Mouse (Mus musculus) neural tube, embryonic 11.5 days (tissue): ENCODE data around the gene Cinp. TPM values are rescaled to one million over a fixed set of nuclear protein-coding genes. Genes with fewer than 3 reads are reported as not detected.

Experiments used
- ATAC-seq: fragments of 200-750 bp; cut with Nextera tagmentation; 2 replicates; pipeline ENCODE4 v1.8.0; 2017; ENCODE audit warnings: moderate number of reproducible peaks, mild to moderate bottlenecking, moderate TSS enrichment, moderate library complexity; ENCODE audit not compliant: insufficient read depth, low FRiP score, low TSS enrichment
- DNase-seq: peaks from one replicate; pipeline ENCODE4 v3.0.0-alpha.2; 2015; ENCODE audit warnings: low spot score
- H3K27ac ChIP-seq: fragments of 300-500 bp; sonication (generic); 2 replicates; pipeline ENCODE4 v1.5.1; 2014; ENCODE audit warnings: low read depth, mild to moderate bottlenecking, low read length
- H3K27me3 ChIP-seq: fragments of 300-500 bp; sonication (generic); 2 replicates; pipeline ENCODE4 v1.6.1; 2014; ENCODE audit warnings: mild to moderate bottlenecking, low read length, mixed read lengths; ENCODE audit not compliant: control insufficient read depth, insufficient read depth
- H3K36me3 ChIP-seq: fragments of 300-500 bp; sonication (generic); 2 replicates; pipeline ENCODE4 v1.6.1; 2014; ENCODE audit warnings: mild to moderate bottlenecking, low read length, moderate library complexity, mixed read lengths; ENCODE audit not compliant: control insufficient read depth, insufficient read depth
- H3K4me1 ChIP-seq: fragments of 300-500 bp; sonication (generic); 2 replicates; pipeline ENCODE4 v1.6.1; 2014; ENCODE audit warnings: low read length, mixed read lengths; ENCODE audit not compliant: control insufficient read depth, insufficient read depth
- H3K4me2 ChIP-seq: fragments of 300-500 bp; sonication (generic); 2 replicates; pipeline ENCODE4 v1.6.1; 2014; ENCODE audit warnings: low read depth, mild to moderate bottlenecking, moderate library complexity
- H3K4me3 ChIP-seq: fragments of 300-500 bp; sonication (generic); 2 replicates; pipeline ENCODE4 v1.5.1; 2014; ENCODE audit warnings: low read depth, low read length
- H3K9ac ChIP-seq: fragments of 300-500 bp; sonication (generic); 2 replicates; pipeline ENCODE4 v1.6.1; 2014; ENCODE audit warnings: mild to moderate bottlenecking, low read length
- H3K9me3 ChIP-seq: fragments of 300-500 bp; sonication (generic); 2 replicates; pipeline ENCODE4 v1.6.1; 2016; ENCODE audit warnings: low read length; ENCODE audit not compliant: control insufficient read depth
- WGBS: fragments of 180-500 bp; shearing (Covaris S2); extraction: QIAGEN DNeasy Blood & Tissue Kit; methylation state at CpG from one replicate; pipeline ENCODE4 v1.1.7; 2014; 5-methylcytosine and 5-hydroxymethylcytosine counted together
- polyA plus RNA-seq: library from polyadenylated mRNA; unstranded; fragments of >200 nt; fragmentation: Nextera tagmentation; extraction: Ambion mirVana; gene quantifications from 2 replicates; pipeline ENCODE4 v1.2.1, GENCODE M21; 2014

Cinp gene
- polyA plus RNA-seq, 1 experiment from 2014 or later, result 85.3 TPM

DNA sequence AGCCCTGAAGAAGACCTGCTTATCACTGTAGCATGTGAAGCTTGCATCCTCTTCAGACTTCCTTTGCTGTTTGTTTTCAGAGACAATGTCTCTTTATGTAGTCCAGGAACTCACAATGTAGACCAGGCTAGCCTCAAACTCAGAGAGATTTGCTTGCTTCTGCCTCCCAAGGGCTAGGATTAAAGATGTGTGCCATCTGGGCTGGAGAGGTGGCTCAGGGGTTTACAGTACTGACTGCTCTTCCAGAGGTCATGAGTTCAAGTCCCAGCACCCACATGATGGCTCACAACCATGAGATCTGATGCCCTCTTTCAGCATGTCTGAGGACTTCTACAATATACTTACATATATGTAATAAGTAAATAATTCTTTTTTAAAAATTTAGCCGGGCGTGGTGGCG, 53.8 kb downstream of the Cinp start:
- DNase-seq, result no peak
- Histone ChIP-seq H3K27ac (no peak overlapping the region), H3K4me1 (peaks cover 8% of the 10 kb centered on the region), H3K9ac (no peak overlapping the region), H3K27me3 (no peaks in the 10 kb centered on the region), H3K4me2 (no peak overlapping the region), H3K4me3 (no peak overlapping the region), H3K9me3 (no peaks in the 10 kb centered on the region), H3K36me3 (no peaks in the 10 kb centered on the region)
- ATAC-seq, result no peak
- 98% methylated on average over 3 of the region's 3 CpGs for WGBS

DNA sequence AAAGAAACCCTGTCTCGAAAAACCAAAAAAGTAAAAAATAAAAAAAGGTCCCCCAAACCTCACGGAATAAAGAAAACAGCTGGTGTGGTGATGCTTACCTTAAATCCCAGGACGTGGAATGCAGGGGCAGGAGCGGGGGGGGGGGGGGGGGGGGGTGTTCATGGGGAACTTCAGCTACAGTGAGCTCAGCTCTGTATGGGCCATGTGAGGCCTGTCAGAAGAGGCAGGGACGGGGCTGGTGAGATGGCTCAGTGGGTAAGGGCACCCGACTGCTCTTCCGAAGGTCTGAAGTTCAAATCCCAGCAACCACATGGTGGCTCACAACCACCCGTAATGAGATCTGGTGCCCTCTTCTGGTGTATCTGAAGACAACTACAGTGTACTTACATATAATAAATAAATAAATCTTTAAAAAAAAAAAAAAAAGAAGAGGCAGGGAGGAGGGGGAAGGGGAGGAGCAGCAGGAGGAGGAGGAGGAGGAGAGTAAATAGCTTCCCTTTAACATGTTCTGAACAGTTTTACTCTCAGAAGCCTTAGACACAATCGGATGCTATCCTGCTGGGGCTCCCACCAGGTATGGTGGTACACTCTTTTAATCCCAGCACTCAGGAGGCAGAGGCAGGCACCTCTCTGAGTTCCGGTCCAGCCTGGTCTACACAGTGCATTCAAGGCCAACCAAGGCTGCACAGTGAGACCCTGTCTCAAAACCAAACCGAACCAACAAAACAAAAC, 58.5 kb downstream of the Cinp start:
- no peak overlapping the region for H3K4me3 ChIP-seq
- H3K4me2 ChIP-seq, result no peak overlapping the region
- WGBS, result 85% methylated on average over 9 of the region's 11 CpGs
- no peak for DNase-seq
- H3K27me3 ChIP-seq, result no peaks in the 10 kb centered on the region
- no peaks in the 10 kb centered on the region for H3K9me3 ChIP-seq
- H3K27ac ChIP-seq, result no peak overlapping the region
- no peak overlapping the region for H3K9ac ChIP-seq
- H3K4me1 ChIP-seq, result no peaks in the 10 kb centered on the region
- no peaks in the 10 kb centered on the region for H3K36me3 ChIP-seq
- ATAC-seq, result no peak

DNA sequence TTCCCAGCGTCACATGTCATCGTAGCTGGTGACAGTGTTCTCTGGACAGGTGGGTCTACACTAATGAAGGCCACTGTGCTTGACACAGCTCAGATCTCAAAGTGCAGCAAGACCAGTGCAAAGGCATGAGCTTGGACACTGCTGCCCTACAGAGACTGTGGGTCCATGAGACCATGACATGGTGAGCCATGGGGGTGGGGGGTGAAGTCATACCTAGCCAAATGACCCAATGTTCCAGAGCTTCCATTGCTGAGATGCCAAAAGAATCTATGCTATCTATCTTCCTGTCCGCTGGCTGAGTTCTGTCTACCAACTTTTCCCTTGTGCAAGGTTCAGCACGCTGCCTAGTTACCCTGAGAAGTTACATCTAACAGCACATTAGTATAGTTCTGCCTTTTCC, 60.0 kb downstream of the Cinp start:
- Histone ChIP-seq H3K4me3 (no peak overlapping the region), H3K9ac (no peak overlapping the region), H3K4me1 (no peaks in the 10 kb centered on the region), H3K27ac (no peak overlapping the region), H3K36me3 (no peaks in the 10 kb centered on the region), H3K4me2 (no peak overlapping the region), H3K27me3 (no peaks in the 10 kb centered on the region), H3K9me3 (no peaks in the 10 kb centered on the region)
- 91% methylated on average over 4 of the region's 4 CpGs for WGBS
- DNase-seq (no peak), ATAC-seq (no peak)

Other genes with a start within 250 kb of the Cinp start
- not detected in 2 replicates for gene 1700001K19Rik, start 206.5 kb downstream of the Cinp start, polyA plus RNA-seq
- gene Hsp90aa1, start 186.4 kb downstream of the Cinp start, polyA plus RNA-seq, result 1,365 and 1,445 TPM in 2 replicates
- 23.6 and 26.2 TPM in 2 replicates for gene Wdr20, start 151.2 kb downstream of the Cinp start, polyA plus RNA-seq
- gene Mok, start 48.2 kb downstream of the Cinp start, polyA plus RNA-seq, result 9.0 and 11.3 TPM in 2 replicates
- 3.0 and 3.7 TPM in 2 replicates for gene Zfp839, start 38.9 kb downstream of the Cinp start, polyA plus RNA-seq
- gene Tecpr2, start 119 bp upstream of the Cinp start, polyA plus RNA-seq, result 5.5 and 6.1 TPM in 2 replicates
- 9.6 and 12.1 TPM in 2 replicates for gene Ankrd9, start 89.9 kb upstream of the Cinp start, polyA plus RNA-seq
- 15.3 and 16.1 TPM in 2 replicates for gene Rcor1, start 150.2 kb upstream of the Cinp start, polyA plus RNA-seq